Mouse (Mus musculus) cerebellum, adult 18-20 months (tissue): ENCODE measurements around the gene Amh.
A peak's percentile ranks its signal among the peaks of the same experiment; 100 is the strongest.

ENCODE experiments used
- DNase-seq, 2 experiments: peaks; one replicate each; pipeline ENCODE4 v3.0.0; 2021

Gene Amh

DNA sequence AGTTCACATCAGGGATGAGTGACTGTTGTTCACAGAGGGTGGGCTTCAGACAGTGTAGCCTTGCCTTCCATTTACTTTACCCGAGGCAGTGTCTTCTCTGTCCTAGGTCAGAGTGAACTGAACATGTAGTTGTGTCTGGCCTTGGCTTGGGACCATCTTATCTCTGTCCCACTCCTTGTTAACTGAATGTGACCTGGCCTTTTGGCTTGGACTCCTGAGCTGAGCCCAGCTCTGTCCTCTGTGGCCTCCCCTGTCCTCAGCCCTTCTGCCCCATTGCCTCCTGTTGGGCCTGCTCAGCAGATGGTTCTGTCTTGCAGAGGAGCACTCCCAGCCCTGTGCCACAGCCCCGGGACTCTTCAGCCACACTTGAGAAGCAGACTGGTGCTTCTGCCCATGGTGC, 17.5 kb upstream of the Amh start:
- no peak for DNase-seq

DNA sequence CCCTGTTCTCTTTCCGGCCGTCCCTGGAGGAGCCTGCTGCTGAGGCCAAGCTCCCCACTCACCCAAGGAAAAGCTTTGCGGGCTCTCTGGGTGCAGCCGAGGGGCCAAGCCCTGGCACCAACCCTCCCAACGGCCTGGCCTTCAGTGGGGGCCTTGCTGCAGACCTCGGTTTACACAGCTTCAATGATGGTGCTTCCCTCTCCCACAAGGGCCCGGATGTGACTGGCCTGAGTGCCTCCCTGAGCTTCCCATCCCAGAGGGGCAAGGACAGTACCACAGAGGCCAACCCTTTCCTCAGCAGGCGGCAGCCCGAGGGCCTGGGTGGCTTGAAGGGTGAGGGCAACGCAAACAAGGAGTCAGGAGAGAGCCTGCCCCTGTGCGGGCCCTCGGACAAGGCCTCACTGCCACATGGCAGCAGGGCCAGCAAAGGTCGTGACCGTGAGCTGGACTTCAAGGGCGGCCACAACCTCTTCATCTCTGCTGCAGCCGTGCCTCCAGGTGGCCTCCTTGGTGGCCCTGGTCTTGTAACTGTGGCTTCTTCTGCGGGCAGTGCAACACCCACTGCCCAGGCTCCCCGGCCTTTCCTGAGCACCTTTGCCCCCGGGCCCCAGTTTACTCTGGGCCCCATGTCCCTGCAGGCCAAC, 14.2 kb upstream of the Amh start:
- no peak for DNase-seq

DNA sequence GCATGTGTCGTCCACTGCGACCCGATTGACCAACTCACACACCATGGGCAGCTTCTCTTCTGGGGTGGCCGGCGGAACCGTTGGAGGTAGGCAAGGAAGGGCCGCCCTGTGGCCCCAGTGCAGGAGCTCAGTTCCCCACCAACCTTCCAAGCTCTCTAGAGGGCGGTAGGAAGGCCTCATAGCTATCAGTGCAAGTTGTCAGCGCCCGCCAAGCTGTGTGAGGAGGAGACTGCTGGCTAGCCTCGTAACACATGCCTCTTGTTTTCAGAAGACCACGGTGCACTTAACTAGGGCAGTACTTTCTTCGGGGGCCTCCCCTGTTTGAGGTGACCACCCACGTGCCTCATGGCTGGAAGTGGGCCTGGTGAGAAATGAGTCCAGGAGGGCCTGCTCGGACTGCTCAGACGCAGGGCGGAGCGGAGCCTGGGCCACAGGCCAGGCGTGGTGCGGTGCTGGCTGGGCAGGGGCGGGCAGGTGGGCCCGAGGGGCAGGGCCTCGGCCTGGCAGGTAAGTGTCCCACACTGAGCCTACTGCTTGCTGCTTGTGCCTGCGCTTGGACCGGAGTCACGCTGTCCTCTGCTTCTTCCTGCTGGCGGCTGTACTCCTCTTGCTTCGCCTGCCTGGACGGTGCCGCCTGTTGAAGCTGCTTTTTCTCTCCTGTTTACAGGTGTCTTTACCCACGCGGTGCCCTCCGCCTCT, 13.4 kb upstream of the Amh start:
- peak; percentile 48 to 58 for DNase-seq

DNA sequence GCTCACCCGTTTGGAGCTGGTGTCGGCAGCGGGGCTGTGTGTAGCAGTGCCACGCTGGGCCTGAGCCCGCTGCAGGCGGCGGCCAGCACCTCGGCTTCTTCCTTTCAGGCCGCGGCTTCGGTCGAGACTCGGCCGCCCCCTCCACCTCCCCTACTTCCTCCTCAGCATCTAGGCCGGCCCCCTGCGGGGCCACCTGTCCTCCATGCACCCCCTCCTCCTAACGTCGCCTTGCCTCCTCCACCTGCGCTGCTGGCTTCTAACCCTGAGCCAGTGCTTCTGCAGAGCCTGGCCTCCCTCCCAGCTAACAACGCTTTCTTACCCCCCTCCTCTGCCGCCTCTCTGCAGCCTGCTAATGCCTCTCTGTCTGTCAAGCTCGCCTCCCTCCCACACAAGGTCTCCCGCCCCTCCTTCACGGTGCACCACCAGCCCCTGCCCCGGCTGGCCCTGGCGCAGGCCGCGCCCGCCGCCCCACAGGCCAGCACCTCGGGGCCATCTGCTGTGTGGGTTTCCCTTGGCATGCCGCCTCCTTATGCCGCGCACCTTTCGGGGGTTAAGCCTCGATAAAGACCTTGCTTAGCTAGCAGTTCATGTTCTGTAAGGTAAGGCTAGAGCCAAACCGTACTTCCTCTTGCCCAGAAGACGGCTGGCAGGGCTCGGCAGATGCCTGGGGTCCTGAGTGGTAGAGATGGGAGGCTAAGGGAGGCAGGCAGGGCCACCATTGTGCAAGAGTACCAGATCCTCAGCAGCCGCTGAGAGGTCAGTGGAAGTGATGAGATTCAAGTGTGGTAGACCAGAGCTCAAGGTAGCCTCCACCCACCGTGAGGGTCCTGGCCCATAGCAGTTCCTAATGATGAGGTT, 12.6 kb upstream of the Amh start:
- DNase-seq, result peak; percentile 78 to 80

DNA sequence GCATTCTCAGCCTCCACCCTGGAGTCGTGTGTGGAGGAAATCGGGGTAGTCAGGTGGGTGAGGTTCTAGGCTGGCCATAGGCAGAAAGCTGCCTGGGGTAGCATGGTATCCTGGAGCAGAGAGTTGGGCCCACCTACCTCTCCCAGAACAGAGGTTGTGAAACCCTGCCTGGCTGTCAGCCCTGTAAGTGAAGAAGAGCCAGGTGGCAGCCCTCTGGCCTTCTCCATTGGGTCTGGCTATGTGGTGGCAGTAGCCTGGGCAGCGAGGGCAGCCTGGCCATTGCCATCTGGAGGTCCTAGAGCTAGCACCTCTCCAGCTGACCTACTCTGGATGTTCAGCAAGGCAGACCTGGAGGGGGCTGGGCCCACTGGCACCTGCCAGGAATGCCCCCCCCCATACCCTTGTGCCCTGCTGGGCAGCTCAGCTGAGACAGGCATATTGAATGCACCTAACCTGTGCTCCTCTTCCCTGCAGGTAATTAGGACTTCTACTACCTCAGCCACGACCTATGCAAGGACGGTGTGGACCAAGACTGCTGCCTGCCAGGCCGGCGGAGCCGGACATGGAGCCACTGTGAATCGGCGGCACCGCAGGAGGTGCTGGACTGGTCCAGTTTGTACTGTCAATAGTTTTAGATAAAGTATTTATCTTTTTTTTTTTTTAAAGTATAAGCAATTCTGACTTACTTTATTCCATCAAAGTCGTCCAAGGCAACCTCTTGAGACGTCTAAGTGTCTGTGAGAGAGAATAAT, 11.8 kb upstream of the Amh start:
- peak; percentile 67 to 71 for DNase-seq

DNA sequence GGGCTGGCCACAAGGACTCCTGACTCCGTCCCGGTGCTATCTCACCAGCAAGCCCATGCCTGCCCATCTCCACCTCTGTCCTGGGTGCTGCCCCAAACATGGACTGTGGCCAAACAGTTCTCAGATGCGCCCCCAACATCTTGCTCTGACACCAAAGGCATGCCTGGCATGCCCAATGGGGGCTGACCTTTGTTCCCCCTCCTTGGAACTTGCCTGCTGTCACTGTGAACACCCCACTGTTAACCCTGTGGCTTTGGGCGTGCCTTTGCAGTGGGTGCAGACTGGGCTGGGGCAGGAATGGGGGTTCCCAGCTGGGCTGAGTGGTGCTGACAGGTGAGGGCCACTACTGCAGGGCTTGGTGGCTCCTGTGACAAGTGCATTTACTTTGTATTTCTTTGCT, 11.2 kb upstream of the Amh start:
- no peak for DNase-seq

DNA sequence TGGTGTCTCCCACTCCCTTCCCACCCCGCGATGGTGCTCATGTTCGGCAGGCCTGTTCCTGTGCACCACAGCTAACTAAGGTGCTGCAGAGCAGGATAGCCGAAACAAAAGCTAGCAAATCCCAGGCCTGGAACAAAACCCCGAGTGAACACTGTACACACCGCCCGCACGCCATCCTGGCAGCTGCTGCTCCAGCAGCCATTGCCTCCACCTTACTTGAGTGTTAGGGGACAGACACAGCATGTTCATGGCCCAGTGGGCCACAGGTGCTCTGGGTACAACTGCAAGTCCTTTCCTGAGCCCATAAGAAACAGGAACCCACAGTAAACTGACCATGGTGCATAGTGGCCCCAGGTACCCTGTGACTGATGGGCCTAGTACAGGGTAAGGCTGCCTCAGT, 10.3 kb upstream of the Amh start:
- DNase-seq, result no peak

DNA sequence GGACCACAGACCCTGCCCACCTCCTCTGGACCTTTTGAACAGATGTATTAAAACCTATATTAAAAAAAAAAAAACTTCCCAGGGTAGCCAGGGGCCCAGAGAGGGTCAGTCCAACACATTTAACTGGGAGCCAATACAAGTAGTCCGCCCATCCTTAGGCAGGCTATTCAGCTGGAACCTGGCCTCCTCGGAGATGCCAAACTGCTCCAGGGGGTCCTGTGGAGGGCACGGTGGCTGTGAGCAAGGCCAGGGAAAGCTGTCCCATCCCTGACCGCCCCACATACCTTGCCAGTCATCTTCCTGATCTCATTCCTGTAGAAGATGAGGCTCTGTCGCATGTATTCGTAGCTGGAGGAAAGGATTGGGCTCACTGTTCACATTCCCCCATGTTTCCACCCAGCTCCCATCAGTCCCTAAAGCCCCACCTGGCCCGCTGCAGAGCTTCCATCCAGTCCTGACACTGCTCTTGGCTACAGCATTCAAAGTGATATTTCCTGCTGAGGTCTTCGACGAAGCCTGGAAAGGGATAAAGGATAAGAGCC, 8.7 kb upstream of the Amh start:
- DNase-seq, result no peak

DNA sequence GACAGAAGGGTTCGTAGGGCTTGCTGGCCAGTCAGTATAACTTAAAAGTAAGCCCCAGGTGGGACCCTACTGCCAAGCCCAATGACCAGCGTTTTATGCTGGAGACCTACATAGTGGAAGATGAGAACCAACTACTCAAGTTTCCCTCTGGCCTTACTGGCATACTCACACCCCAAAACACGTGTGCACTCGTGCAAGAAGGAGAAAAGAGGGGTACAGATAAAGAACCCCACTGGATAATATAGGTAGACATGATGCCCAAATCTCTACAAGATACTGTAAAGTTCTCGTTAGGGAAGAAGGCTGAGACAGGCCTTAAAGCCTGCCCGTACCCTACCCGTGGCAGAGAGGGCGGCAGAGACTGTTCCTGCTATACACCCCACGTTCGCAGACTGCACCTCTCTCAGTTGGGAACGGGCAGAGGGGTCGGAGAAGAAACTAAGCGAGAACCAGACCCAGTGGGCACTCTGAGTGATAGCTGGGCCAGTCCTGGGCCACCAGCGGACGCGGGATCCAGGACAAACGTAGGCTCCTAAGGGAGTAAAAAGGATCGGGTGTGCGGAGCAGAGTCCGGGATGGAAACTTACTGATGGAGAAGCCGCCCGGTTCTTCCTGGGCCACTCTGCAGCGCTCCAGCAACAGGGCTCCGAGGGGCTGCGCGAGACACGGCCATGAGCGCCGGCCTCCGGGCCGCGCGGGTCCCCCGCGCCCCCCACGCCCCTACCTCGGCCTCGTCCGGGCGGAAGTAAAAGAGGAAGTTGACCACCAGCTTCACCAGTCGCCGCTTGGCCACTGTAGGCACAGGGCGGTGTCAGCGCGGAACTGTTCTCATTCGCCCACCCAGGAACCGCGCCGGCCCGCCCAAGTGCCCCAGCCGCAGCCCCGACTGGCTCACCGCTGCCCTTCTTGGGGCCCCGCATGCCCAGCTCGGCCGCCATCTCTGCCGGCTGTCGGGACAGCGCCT, 7.6 kb upstream of the Amh start:
- no peak for DNase-seq

DNA sequence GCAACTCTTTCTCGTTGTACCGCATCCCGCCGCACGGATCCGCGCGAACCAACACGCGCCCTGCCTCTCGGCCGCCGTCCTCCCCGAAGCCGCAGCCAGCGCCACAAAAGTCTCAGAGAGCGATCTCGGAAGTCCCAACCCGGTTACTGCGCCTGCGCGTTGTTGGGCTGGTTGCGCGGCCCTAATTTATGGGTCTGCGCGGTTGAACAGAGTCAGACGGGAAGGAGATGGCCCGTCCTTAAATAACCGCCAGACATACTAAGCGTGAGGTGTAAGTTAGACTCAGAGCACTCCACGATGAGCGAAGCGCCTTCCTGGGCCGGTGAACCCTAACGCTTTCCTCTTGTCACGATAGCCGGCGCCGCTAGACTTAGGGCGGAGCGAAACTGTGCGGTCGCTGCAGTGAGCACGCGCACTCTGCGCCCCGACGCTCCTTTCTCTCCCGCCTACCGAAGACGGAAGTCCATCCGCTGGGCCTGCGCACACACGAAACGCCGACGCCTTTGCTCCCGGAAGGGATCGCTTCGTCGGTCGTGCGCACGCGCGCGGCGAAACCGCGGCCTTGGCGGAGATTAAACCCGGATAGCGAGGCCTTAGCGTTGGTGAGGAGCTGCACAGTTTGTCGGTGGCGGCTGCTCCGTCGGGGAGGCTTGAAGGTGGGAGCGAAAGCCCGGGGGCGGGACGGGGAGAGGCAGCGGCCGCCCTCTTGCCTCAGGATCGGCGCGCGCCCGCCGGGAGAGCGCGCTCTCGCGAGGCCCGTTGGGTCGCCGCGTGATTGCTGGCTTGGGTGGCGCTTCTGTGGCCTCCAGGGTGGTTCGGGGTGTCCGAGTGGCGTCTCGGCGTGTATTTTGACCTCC, 6.7 kb upstream of the Amh start, which contains the start of the genes Sf3a2 and Plekhj1:
TSS of gene Sf3a2 (plus strand) at position 49 of the 857 bp plus-strand sequence.
TSS of gene Plekhj1 (minus strand) at position 477 of the 857 bp plus-strand sequence.
- peak; percentile 95 to 99 for DNase-seq

DNA sequence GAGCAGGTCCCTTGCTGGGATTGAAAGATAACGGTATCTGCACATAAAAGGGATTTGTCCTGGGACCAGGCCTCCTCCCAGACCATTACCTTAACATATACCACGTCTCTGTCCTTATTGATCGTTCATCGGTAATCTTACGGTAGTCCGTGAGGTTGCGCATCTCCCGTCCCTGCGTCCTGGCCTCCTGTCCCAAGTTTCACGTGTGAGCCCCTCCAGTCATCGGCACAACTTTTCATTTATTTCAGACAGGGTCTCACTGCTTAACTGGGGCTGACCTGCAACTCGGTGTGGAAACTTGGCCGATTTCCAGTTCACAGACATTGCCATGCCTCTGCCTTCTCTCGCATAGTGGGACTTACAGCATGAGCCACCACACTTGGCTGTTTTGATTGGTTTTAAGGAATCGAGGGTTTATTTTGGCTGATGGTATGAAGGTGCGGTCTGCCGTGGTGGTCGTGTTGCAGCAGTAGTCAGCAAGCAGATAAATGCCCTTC, 5.9 kb upstream of the Amh start:
- DNase-seq, result no peak

DNA sequence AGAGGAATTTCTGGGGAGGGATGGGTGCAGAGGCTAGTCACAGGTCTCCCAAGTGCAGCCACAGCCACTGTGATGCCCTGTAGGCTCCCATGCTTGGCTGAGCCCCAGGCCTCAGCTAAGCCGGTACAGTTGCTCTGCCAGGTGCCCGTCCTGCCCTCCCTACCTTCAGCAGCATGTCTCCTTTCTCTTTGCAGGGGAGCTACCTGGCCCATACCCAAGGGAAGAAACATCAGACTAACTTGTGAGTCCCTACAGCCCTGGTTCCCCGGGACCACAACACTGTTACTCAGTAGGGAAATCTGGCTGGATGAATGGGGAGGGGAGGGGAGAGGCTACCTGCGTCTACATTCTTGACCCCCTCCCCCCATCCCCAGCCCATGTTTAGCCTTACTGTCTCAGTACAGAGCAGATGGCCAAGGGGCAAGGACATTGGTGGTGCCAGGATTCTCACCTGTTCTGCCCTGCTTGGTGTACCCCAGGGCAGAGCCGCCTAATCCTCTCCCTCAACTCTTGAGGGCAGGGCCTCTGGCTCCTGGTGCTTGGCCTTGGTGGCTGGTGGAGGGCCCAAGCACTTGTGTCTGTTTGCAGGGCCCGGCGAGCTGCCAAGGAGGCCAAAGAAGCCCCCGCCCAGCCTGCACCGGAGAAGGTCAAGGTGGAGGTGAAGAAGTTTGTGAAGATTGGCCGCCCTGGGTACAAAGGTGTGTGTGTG, 2.7 kb upstream of the Amh start:
- DNase-seq, result no peak

DNA sequence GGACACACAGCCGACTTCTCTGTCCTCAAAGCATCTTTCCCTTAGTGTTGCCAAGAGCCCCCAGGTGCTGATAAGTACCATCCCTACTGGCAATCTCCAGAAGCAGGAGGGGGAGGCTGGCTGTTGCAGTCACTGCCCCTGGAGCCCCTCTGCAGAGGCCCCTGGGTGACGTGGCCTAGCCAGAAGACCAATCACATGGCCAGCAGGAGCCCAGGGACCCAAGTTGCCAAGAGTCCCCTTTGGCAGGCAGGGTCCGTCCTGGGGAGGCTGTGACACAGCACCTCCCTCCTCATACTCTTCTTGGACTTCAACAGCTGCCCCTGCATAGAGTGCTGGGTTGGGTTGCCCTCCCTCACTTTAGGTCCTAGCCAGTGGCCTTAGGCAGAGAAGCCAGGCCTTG, 2.0 kb upstream of the Amh start:
- DNase-seq, result no peak

DNA sequence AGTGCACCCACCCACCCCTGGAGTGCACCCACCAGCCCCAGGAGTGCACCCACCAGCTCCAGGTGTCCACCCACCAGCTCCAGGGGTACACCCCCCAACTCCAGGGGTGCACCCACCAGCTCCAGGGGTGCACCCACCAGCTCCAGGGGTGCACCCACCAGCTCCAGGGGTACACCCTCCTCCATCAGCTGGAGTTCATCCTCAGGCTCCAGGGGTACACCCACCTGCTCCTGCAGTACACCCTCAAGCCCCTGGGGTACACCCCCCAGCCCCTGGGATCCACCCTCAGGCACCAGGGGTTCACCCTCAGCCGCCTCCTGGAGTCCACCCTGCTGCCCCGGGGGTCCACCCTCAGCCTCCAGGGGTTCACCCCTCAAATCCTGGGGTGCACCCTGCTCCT, 703 bp upstream of the Amh start:
- no peak for DNase-seq

DNA sequence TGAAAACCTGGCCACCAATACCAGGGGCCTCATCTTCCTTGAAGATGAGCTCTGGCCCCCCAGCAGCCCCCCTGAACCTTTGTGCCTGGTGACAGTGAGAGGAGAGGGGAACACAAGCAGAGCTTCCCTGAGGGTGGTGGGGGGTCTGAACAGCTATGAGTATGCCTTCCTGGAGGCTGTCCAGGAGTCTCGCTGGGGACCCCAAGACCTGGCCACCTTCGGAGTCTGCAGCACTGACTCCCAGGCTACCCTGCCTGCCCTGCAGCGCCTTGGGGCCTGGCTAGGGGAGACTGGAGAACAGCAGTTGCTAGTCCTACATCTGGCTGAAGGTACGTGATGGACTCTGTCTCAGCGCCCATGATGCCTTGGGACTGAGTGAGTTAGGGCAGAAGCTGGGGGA, 279 bp downstream of the Amh start:
- no peak for DNase-seq

DNA sequence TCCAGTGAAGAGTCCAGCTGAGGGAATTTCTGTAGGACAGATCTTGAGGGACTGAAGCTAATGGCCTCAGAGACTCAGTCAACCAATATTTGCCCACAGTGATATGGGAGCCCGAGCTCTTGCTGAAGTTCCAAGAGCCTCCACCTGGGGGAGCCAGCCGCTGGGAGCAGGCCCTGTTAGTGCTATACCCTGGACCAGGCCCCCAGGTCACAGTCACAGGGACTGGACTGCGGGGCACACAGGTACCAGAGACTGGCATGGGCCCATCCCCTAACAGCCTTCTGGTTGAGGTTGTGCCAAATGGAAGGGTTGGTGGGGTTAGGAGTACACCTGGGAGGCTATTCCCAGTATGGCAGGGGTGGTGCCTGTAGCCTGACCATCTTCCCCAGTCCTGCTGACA, 882 bp downstream of the Amh start:
- peak; percentile 86 to 89 for DNase-seq

DNA sequence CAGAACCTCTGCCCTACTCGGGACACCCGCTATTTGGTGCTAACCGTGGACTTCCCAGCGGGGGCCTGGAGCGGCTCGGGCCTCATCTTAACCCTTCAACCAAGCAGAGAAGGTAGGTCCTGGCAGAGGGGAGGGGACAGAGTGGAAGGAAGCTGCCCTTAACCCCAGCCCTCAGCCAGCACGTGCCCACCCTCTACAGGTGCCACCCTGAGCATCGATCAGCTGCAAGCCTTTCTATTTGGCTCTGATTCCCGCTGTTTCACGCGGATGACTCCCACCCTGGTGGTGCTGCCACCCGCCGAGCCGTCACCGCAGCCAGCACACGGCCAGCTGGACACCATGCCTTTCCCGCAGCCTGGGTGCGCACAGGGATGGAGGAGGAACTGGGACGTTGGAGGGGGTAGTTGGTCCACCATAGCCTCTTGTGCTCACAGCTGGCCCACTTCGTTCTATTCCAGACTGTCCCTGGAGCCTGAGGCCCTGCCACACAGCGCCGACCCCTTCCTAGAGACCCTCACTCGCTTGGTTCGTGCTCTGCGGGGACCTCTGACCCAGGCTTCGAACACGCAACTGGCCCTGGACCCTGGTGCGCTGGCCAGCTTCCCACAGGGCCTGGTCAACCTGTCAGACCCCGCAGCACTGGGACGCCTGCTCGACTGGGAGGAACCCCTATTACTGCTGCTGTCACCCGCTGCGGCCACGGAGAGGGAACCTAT, 1.5 kb downstream of the Amh start:
- DNase-seq, result no peak

DNA sequence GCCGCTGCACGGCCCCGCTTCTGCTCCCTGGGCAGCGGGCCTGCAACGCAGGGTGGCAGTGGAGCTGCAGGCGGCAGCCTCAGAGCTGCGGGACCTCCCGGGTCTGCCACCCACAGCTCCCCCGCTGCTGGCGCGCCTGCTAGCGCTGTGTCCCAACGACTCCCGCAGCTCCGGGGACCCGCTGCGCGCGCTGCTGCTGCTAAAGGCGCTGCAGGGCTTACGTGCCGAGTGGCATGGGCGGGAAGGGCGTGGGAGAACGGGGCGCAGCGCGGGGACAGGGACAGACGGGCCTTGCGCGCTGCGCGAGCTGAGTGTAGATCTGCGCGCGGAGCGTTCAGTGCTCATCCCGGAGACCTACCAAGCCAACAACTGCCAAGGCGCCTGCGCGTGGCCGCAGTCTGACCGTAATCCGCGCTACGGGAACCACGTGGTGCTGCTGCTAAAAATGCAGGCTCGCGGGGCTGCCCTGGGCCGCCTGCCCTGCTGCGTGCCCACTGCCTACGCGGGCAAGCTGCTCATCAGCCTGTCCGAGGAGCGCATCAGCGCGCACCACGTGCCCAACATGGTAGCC, 2.1 kb downstream of the Amh start:
- DNase-seq, result peak; percentile 87 to 89
